Mouse (Mus musculus): ENCODE measurements around the gene Aatf. TPM values are rescaled to one million over a fixed set of nuclear protein-coding genes. Genes with fewer than 3 reads are reported as not detected.
A peak's percentile ranks its signal among the peaks of the same experiment; 100 is the strongest.

The Aatf gene
- total RNA-seq (2014; fragmentation: Nextera tagmentation) = 60.7 and 101 TPM in 2 replicates
- 177 and 220 TPM in 2 replicates for total RNA-seq (2017)

DNA sequence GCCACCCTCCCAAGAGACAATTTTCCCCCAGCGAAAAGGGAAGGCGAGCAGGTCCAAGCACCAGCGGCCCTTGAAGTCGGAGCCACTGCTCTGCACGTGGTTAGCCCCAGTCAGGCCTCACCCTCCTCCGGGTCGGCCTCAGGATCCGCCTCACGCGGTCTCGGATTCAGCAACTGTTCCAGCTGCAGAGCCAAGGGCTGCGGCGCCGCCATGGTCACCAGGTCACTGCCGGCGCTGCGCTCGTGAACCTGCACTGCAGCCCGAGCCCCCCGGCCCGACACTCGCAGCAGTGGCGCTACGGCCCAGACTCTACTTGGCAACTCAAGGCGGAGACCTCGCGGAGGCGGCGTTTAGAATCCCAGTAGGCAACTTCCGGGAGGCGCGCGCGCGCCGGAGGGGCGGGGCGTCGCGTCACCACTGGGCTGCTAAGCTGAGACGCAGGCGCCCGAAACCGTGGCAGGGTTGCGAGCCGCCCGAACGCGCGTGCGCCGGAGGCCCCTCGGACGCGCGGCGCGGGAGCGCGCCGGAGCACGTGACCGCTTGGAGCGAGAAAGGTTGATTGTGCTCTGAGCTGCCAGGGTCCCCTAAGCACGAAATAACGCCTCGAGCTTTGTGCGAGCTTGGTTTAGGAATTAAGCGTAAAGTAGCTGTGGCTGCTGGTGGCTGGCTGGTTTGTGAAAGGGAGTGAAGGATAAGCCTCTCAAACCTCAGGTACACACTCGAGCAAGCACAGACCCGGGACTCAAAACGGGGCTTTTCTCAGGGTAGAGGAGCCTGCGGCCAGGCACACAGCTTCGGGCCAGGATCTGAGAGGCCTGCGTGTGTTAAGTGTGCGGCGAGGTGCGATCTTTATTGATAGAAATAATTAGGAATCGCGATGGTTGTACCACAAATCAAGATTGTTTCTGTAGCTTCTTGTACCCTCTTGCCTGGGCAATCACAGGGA, at the start of gene Aatf:
Gene Aatf, minus strand, starts transcription at position 352 of the 946 bp plus-strand sequence.
- peak; percentile 94 for ATAC-seq (replicated peaks; ENCODE audit: low FRiP score, low TSS enrichment, poor library complexity, severe bottlenecking)

- ATAC-seq (replicated peaks; ENCODE audit: low FRiP score, low TSS enrichment, poor library complexity, severe bottlenecking) = no peak
Measured at GRCm38 (mm10) chr11:84562758-84563347, 49.5 kb upstream of the Aatf start.

- no peak for ATAC-seq (replicated peaks; ENCODE audit: low FRiP score, low TSS enrichment, poor library complexity, severe bottlenecking)
Measured at GRCm38 (mm10) chr11:84561546-84561945, 48.2 kb upstream of the Aatf start.

- no peak for ATAC-seq (replicated peaks; ENCODE audit: low FRiP score, low TSS enrichment, poor library complexity, severe bottlenecking)
Measured at GRCm38 (mm10) chr11:84553821-84554450, 40.6 kb upstream of the Aatf start.

- ATAC-seq (replicated peaks; ENCODE audit: low FRiP score, low TSS enrichment, poor library complexity, severe bottlenecking) = no peak
Measured at GRCm38 (mm10) chr11:84551296-84551695, 38.0 kb upstream of the Aatf start.

GRCm38 (mm10) chr11:84549258-84549791, 36.0 kb upstream of the Aatf start:
- no peak for ATAC-seq (replicated peaks; ENCODE audit: low FRiP score, low TSS enrichment, poor library complexity, severe bottlenecking)

- ATAC-seq (replicated peaks; ENCODE audit: low FRiP score, low TSS enrichment, poor library complexity, severe bottlenecking) = no peak
Measured at GRCm38 (mm10) chr11:84548293-84548692, 35.0 kb upstream of the Aatf start.

- ATAC-seq (replicated peaks; ENCODE audit: low FRiP score, low TSS enrichment, poor library complexity, severe bottlenecking) = no peak
Measured at GRCm38 (mm10) chr11:84539981-84540380, 26.7 kb upstream of the Aatf start.

DNA sequence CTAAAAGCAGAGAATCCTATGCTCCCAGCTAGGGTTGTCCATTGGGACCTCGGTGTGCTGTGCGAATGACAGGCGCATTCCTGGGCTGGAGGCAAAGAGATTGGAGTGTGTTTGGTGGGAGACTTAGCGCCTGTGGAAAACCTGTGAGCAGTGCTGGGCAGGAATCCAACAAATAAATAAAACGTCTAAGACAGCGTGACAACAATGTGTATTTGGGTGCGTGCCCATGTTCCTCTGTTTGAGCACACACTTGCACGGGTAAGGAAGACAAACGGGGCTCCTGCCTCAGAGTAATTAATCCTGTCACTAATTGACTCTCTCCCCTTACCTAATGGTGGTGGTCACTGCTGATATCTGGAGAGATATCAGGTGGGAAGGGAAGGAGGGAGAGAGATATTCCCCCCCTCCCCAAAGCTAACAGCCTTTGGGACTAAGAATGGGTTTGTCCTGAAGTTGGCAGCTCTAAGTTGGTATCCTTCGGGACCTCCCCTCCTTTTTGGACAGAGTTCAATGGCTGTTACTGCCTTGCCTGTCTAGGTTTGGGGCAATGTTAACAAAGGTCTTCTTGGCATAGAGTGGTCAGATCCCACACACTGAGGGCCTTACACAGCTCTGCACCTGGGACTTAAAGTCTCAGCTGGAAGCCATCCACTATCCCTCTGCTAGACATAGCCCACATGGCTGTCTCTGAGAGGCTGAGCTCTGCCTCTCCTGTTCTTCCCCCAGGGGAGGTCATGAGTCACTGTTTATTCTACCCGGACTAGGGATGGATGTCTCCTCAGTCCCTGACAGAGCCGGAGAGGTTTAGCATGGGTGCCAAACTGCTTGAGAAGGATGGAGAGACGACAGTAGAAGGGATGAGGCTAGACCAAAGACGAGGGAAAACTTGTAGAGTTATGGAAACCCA, 16.7 kb upstream of the Aatf start:
- no peak for ATAC-seq (replicated peaks; ENCODE audit: low FRiP score, low TSS enrichment, poor library complexity, severe bottlenecking)

GRCm38 (mm10) chr11:84529143-84529755, 15.9 kb upstream of the Aatf start:
- no peak for ATAC-seq (replicated peaks; ENCODE audit: low FRiP score, low TSS enrichment, poor library complexity, severe bottlenecking)

DNA sequence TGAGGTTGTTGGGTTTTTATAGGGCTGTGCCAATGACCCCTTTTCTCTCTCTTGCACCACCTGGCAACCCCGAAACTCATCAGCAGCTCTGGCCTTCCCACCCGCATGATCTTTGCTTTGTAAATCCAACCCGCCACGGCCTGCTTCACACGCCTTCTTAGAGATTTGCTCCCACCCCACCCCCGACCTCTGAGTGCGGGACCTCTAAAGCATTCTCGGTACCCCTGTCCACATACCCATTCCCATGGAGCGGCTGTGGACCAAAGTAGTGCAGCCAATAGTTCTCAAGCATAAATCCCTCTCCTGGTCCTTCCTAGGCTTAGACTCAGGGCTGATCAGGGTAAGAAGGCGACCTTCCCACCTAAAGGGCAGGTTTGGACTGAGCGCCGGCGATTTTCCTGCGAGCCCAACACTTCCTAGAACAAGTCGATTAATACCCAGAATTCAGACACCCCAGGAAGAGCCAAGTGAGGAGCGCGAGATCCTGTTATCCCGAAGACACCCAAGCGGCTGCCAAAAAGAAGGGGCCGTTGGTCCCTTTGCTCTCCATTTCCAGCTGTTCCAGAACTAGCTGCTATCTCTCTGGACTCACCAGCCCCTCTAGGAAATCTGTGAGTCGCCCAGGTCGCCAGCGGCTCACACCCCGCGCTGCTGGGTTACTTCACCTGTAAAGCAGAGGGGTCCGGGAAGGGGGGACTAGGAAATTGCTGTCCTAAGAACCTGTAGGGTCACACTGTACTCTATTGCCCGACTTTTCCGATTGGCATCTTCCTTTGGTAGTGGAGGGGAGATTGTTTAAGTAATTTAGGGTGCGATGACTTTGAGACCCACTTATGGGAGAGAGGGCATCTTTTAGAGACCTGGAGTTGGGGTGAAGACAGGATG, 13.9 kb upstream of the Aatf start:
- ATAC-seq (replicated peaks; ENCODE audit: low FRiP score, low TSS enrichment, poor library complexity, severe bottlenecking) = no peak

- ATAC-seq (replicated peaks; ENCODE audit: low FRiP score, low TSS enrichment, poor library complexity, severe bottlenecking) = no peak
Measured at GRCm38 (mm10) chr11:84526451-84526850, 13.1 kb upstream of the Aatf start.

- ATAC-seq (replicated peaks; ENCODE audit: low FRiP score, low TSS enrichment, poor library complexity, severe bottlenecking) = no peak
Measured at GRCm38 (mm10) chr11:84525421-84526274, 12.3 kb upstream of the Aatf start, which contains the start of gene Lhx1. TSS of gene Lhx1 (minus strand) at chr11:84525535.

GRCm38 (mm10) chr11:84524511-84525270, 11.4 kb upstream of the Aatf start:
- no peak for ATAC-seq (replicated peaks; ENCODE audit: low FRiP score, low TSS enrichment, poor library complexity, severe bottlenecking)

- no peak for ATAC-seq (replicated peaks; ENCODE audit: low FRiP score, low TSS enrichment, poor library complexity, severe bottlenecking)
Measured at GRCm38 (mm10) chr11:84523841-84524510, 10.7 kb upstream of the Aatf start.
